Mouse (Mus musculus): ENCODE measurements around the gene Socs5. TPM values are rescaled to one million over a fixed set of nuclear protein-coding genes. Genes with fewer than 3 reads are reported as not detected.
"Not testable (repeated sequence)": the region's sequence is repeated elsewhere in the genome, so short reads cannot be mapped to it uniquely, and the experiment has no call there.

Gene Socs5
- polyA plus RNA-seq, 1 experiment = 11.7 TPM

DNA sequence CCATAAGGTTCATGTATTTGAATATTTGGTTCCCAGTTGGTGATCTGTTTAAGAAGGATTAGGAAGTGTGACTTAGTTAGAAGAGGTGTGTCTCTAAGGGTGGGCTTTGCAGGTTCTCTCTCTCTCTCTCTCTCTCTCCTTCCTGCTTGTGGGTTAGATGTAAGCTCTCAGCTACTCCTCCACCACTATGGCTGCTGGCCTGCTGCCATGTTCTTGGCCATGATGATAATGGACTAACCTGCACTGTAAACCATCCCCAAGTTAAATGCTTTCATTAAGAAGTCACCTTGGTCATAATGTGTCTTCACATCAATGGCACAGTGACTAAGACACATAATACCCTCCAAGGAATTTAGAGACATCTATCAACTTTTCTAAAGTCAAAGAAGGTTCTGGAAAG is 34.0 kb upstream of the Socs5 start:
- TF ChIP-seq CTCF (conservative IDR thresholded peaks at IDR 0.05; ENCODE audit: insufficient read depth, insufficient read length, low read depth, low read length) (no peak), POLR2A (IDR thresholded peaks at IDR 0.05; ENCODE audit: low read depth, low read length) (no peak)
- H3K4me1 ChIP-seq (ENCODE audit: control insufficient read depth, insufficient read depth, low read length) = no peaks in the 10 kb centered on the region
- no peaks in the 10 kb centered on the region for H3K36me3 ChIP-seq (ENCODE audit: control insufficient read depth, insufficient read depth, low read length)
- DNase-seq = no peak
- no peak overlapping the region for H3K27ac ChIP-seq (ENCODE audit: insufficient read depth, low read depth, low read length)
- H3K4me3 ChIP-seq (ENCODE audit: insufficient read depth, low read depth, low read length) = no peak overlapping the region
- no peaks in the 10 kb centered on the region for H3K27me3 ChIP-seq (replicated peaks; ENCODE audit: control insufficient read depth, insufficient read depth, low read length)

DNA sequence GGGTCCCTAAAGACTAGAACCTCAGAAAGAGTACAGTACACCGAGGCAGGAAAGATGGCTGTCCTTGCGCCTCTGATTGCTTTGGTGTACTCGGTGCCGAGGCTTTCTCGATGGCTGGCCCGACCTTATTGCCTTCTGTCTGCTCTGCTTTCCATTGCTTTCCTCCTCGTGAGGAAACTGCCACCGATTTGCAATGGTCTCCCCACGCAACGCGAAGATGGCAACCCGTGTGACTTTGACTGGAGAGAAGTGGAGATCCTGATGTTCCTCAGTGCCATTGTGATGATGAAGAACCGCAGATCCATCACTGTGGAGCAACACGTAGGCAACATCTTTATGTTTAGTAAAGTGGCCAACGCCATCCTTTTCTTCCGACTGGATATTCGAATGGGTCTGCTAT is 29.3 kb upstream of the Socs5 start:
- WGBS = 97% methylated on average over 17 of the region's 17 CpGs
- H3K36me3 ChIP-seq (ENCODE audit: control insufficient read depth, insufficient read depth, low read length); H3K4me1 ChIP-seq (ENCODE audit: control insufficient read depth, insufficient read depth, low read length); H3K27me3 ChIP-seq (replicated peaks; ENCODE audit: control insufficient read depth, insufficient read depth, low read length); H3K4me3 ChIP-seq (ENCODE audit: insufficient read depth, low read depth, low read length); DNase-seq; H3K27ac ChIP-seq (ENCODE audit: insufficient read depth, low read depth, low read length): not testable (repeated sequence)

DNA sequence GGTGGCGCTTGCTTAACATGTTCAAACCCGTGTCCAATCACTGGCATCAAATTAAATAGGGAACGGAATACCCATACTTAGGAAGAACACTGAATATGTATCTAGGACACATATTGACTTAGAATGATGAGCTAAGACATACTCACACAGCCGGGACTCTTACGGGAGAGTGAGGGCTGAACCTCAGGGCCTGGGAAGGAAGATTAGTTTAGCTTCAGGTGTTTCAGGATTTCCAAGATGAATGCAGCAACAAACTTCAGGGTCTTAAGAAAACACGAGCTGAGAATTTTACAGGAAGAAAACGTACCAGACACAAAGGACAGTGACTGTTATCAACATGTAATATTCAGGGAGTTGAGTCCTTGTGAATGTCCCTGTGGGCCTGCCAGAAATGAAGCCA is 26.8 kb upstream of the Socs5 start:
- Histone ChIP-seq H3K36me3 (ENCODE audit: control insufficient read depth, insufficient read depth, low read length) (no peaks in the 10 kb centered on the region), H3K4me3 (ENCODE audit: insufficient read depth, low read depth, low read length) (no peak overlapping the region), H3K27me3 (replicated peaks; ENCODE audit: control insufficient read depth, insufficient read depth, low read length) (no peaks in the 10 kb centered on the region), H3K4me1 (ENCODE audit: control insufficient read depth, insufficient read depth, low read length) (no peaks in the 10 kb centered on the region), H3K27ac (ENCODE audit: insufficient read depth, low read depth, low read length) (no peak overlapping the region)
- 94% methylated on average over 7 of the region's 7 CpGs for WGBS
- DNase-seq = no peak
- TF ChIP-seq CTCF (conservative IDR thresholded peaks at IDR 0.05; ENCODE audit: insufficient read depth, insufficient read length, low read depth, low read length) (no peak), POLR2A (IDR thresholded peaks at IDR 0.05; ENCODE audit: low read depth, low read length) (no peak)

DNA sequence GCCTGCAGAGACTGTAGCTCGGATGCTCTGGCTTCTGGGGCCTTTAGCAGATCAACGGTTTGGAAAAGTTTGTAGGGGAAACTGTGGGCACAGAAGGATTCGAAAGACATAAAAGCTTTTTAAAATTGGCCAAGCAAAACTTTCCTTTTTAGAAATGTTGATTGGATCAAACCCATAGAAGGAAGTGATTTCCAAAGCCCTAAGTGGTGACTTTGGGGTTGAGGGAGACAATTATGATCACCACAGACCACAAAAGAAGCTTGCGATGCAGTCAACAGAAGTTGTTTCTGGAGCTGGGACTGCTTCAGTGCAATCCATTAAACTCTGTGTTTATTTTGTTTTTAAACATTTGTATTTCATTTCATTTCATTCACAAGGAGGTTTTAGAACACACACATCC is 24.9 kb upstream of the Socs5 start:
- WGBS = 76% methylated on average over 4 of the region's 4 CpGs

DNA sequence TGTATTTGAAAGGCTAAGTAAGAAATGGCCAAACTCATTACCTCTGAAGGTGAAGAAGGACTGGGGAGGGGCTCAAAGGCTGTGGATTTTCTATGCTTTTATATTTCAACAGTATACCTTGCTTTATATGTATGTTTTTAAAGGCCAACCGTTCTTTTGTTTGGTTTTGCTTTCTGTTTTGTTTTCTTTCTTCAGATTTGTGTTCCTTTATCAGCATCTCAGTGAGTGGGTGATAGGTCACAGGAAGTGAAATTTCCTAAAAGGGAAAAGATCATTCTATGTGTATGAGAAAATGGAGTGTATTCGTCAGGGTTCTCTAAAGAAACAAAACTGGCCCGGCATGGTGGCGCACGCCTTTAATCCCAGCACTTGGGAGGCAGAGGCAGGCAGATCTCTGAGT is 23.8 kb upstream of the Socs5 start:
- DNase-seq = no peak
- Histone ChIP-seq H3K27ac (ENCODE audit: insufficient read depth, low read depth, low read length) (no peak overlapping the region), H3K4me3 (ENCODE audit: insufficient read depth, low read depth, low read length) (no peak overlapping the region), H3K27me3 (replicated peaks; ENCODE audit: control insufficient read depth, insufficient read depth, low read length) (no peaks in the 10 kb centered on the region), H3K4me1 (ENCODE audit: control insufficient read depth, insufficient read depth, low read length) (no peaks in the 10 kb centered on the region), H3K36me3 (ENCODE audit: control insufficient read depth, insufficient read depth, low read length) (no peaks in the 10 kb centered on the region)
- no peak for TF ChIP-seq POLR2A (IDR thresholded peaks at IDR 0.05; ENCODE audit: low read depth, low read length)
- no peak for TF ChIP-seq CTCF (conservative IDR thresholded peaks at IDR 0.05; ENCODE audit: insufficient read depth, insufficient read length, low read depth, low read length)
- WGBS = 74% methylated on average over 5 of the region's 5 CpGs

More for the DNA sequence above, 24.9 kb upstream of the Socs5 start:
- no peaks in the 10 kb centered on the region for H3K36me3 ChIP-seq (ENCODE audit: control insufficient read depth, insufficient read depth, low read length)
- TF ChIP-seq POLR2A (IDR thresholded peaks at IDR 0.05; ENCODE audit: low read depth, low read length) = no peak
- no peak for TF ChIP-seq CTCF (conservative IDR thresholded peaks at IDR 0.05; ENCODE audit: insufficient read depth, insufficient read length, low read depth, low read length)
- no peak for DNase-seq
- no peak overlapping the region for H3K4me3 ChIP-seq (ENCODE audit: insufficient read depth, low read depth, low read length)
- H3K4me1 ChIP-seq (ENCODE audit: control insufficient read depth, insufficient read depth, low read length) = no peaks in the 10 kb centered on the region
- H3K27ac ChIP-seq (ENCODE audit: insufficient read depth, low read depth, low read length) = no peak overlapping the region
- H3K27me3 ChIP-seq (replicated peaks; ENCODE audit: control insufficient read depth, insufficient read depth, low read length) = no peaks in the 10 kb centered on the region

DNA sequence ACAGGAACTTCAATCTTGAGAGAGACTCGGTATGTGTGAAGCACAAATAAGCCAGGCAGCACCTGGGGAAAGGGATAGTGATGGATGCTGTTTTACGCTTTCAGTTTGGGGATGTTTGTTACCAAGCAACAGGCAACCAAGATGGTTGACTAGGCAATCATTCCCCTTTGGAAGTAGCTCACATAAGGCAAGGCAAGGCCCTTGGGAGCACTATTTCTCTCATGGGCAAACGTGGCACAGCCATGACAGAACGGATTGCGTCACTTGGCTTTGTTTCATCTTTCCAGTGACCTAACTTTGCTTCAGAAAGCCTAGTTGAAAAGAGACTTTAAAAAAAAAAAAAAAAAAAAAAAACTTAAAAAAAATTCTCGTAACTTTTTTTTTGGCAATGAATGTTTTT is 21.8 kb upstream of the Socs5 start:
- H3K27ac ChIP-seq (ENCODE audit: insufficient read depth, low read depth, low read length) = no peak overlapping the region
- no peak for DNase-seq
- WGBS = 87% methylated on average over 6 of the region's 6 CpGs

DNA sequence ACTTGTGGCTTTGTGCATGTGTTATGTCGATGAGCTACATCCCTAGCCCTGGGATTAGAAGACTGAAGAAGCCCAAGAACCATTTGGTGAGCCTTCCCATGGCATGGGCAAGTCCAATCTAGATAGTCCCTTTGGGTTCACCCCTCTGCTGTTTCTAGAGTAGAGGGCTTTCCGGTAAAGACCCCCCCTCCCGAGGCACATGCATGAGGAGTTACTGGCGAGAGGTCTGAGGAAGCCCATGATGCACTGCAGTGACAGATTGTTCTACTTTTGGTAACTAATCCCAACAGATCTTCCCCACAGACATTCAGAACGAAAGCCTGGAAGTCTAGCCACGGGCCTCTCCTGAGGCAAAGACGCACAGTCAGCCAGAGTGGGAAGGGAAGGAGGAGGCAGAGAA is 18.2 kb upstream of the Socs5 start:
- Histone ChIP-seq H3K36me3 (ENCODE audit: control insufficient read depth, insufficient read depth, low read length) (no peaks in the 10 kb centered on the region), H3K4me1 (ENCODE audit: control insufficient read depth, insufficient read depth, low read length) (no peaks in the 10 kb centered on the region), H3K27ac (ENCODE audit: insufficient read depth, low read depth, low read length) (no peak overlapping the region), H3K4me3 (ENCODE audit: insufficient read depth, low read depth, low read length) (no peak overlapping the region), H3K27me3 (replicated peaks; ENCODE audit: control insufficient read depth, insufficient read depth, low read length) (no peaks in the 10 kb centered on the region)
- no peak for DNase-seq
- TF ChIP-seq CTCF (conservative IDR thresholded peaks at IDR 0.05; ENCODE audit: insufficient read depth, insufficient read length, low read depth, low read length) = no peak
- no peak for TF ChIP-seq POLR2A (IDR thresholded peaks at IDR 0.05; ENCODE audit: low read depth, low read length)
- WGBS = 90% methylated on average over 7 of the region's 7 CpGs

More for the DNA sequence above, 21.8 kb upstream of the Socs5 start:
- Histone ChIP-seq H3K4me1 (ENCODE audit: control insufficient read depth, insufficient read depth, low read length) (no peaks in the 10 kb centered on the region), H3K36me3 (ENCODE audit: control insufficient read depth, insufficient read depth, low read length) (no peaks in the 10 kb centered on the region), H3K4me3 (ENCODE audit: insufficient read depth, low read depth, low read length) (no peak overlapping the region), H3K27me3 (replicated peaks; ENCODE audit: control insufficient read depth, insufficient read depth, low read length) (no peaks in the 10 kb centered on the region)
- TF ChIP-seq POLR2A (IDR thresholded peaks at IDR 0.05; ENCODE audit: low read depth, low read length) (no peak), CTCF (conservative IDR thresholded peaks at IDR 0.05; ENCODE audit: insufficient read depth, insufficient read length, low read depth, low read length) (no peak)

DNA sequence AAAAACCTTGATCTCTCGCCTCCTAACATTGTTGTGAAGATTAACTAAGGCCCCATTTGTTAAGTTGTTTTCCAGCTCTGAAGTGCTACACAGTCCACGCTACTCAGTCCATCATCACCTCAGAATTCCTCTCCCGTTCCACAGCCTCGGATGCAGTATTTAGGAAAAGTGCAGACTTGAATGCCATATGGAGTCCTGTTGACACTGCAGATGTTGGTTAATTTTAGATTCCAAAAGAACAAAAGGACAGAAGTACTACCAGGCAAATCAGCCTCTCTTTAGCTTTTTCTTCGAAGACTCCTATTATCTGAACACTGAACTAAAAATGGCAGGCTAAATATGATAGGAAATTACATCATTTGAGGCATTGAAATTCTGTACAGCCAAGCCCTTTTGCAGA is 14.4 kb upstream of the Socs5 start:
- peak; percentile 34 for DNase-seq
- no peak for TF ChIP-seq POLR2A (IDR thresholded peaks at IDR 0.05; ENCODE audit: low read depth, low read length)
- no peak for TF ChIP-seq CTCF (conservative IDR thresholded peaks at IDR 0.05; ENCODE audit: insufficient read depth, insufficient read length, low read depth, low read length)
- 54% methylated on average over 5 of the region's 5 CpGs for WGBS
- H3K4me1 ChIP-seq (ENCODE audit: control insufficient read depth, insufficient read depth, low read length) = no peaks in the 10 kb centered on the region
- H3K36me3 ChIP-seq (ENCODE audit: control insufficient read depth, insufficient read depth, low read length) = no peaks in the 10 kb centered on the region
- H3K4me3 ChIP-seq (ENCODE audit: insufficient read depth, low read depth, low read length) = no peak overlapping the region
- no peaks in the 10 kb centered on the region for H3K27me3 ChIP-seq (replicated peaks; ENCODE audit: control insufficient read depth, insufficient read depth, low read length)
- no peak overlapping the region for H3K27ac ChIP-seq (ENCODE audit: insufficient read depth, low read depth, low read length)
